Mouse (Mus musculus) liver, postnatal 0 days (tissue): ENCODE measurements around the gene Timp4. TPM values are rescaled to one million over a fixed set of nuclear protein-coding genes. Genes with fewer than 3 reads are reported as not detected.

Experiments
- ATAC-seq: fragments of 200-750 bp; cut with Nextera tagmentation; 2 replicates; pipeline ENCODE4 v1.8.0; 2017; ENCODE audit warnings: mild to moderate bottlenecking, moderate library complexity
- DNase-seq: peaks from one replicate; pipeline ENCODE4 v3.0.0-alpha.2; 2016
- H3K27ac ChIP-seq: fragments of 300-500 bp; sonication (generic); 2 replicates; pipeline ENCODE4 v1.5.1; 2014; ENCODE audit warnings: antibody characterized with exemption, moderate library complexity, mild to moderate bottlenecking, low read depth
- H3K27me3 ChIP-seq: fragments of 300-500 bp; sonication (generic); 2 replicates; pipeline ENCODE4 v1.6.1; 2014; ENCODE audit warnings: low read length, control low read depth, mixed read lengths; ENCODE audit not compliant: insufficient read depth
- H3K36me3 ChIP-seq: fragments of 300-500 bp; sonication (generic); replicated peaks from 2 replicates; pipeline ENCODE4 v1.6.1; 2014; ENCODE audit warnings: mild to moderate bottlenecking, control low read depth, low read length, moderate library complexity, mixed read lengths; ENCODE audit not compliant: insufficient read depth
- H3K4me1 ChIP-seq: fragments of 300-500 bp; sonication (generic); 2 replicates; pipeline ENCODE4 v1.6.1; 2014; ENCODE audit warnings: antibody characterized with exemption, mild to moderate bottlenecking, control low read depth; ENCODE audit not compliant: insufficient read depth
- H3K4me2 ChIP-seq: fragments of 300-500 bp; sonication (generic); 2 replicates; pipeline ENCODE4 v1.6.1; 2014; ENCODE audit warnings: low read depth, mild to moderate bottlenecking, low read length, moderate library complexity, mixed read lengths
- H3K4me3 ChIP-seq: fragments of 300-500 bp; sonication (generic); 2 replicates; pipeline ENCODE4 v1.5.1; 2014; ENCODE audit warnings: low read depth, low read length
- H3K9ac ChIP-seq: fragments of 300-500 bp; sonication (generic); replicated peaks from 2 replicates; pipeline ENCODE4 v1.6.1; 2014; ENCODE audit warnings: mild to moderate bottlenecking, moderate library complexity
- H3K9me3 ChIP-seq: fragments of 300-500 bp; sonication (generic); 2 replicates; pipeline ENCODE4 v1.6.1; 2016; ENCODE audit warnings: mild to moderate bottlenecking, control low read depth, low read length, mixed read lengths
- CTCF ChIP-seq: sonication (generic); IDR thresholded peaks from 2 replicates; pipeline ENCODE4 v1.5.1; 2016; ENCODE audit warnings: antibody characterized with exemption, low read depth
- EP300 ChIP-seq: IDR thresholded peaks from 2 replicates; pipeline ENCODE4 v1.6.1; 2016; ENCODE audit warnings: antibody characterized with exemption, low read depth, mild to moderate bottlenecking
- WGBS: fragments of 180-500 bp; shearing (Covaris S2); extraction: QIAGEN DNeasy Blood & Tissue Kit; methylation state at CpG from one replicate; pipeline ENCODE4 v1.1.7; 2014; ENCODE audit not compliant: insufficient replicate concordance; 5-methylcytosine and 5-hydroxymethylcytosine counted together
- polyA plus RNA-seq: library from polyadenylated mRNA; unstranded; fragments of >200 nt; fragmentation: Nextera tagmentation; extraction: Ambion mirVana; gene quantifications from 2 replicates; pipeline ENCODE4 v1.2.1, GENCODE M21; 2015

Gene Timp4
- polyA plus RNA-seq, 1 experiment from 2014 or later, result not detected

GRCm38 (mm10) chr6:115266791-115267190 lies 14.8 kb upstream of the Timp4 start:
- Histone ChIP-seq H3K4me2 (no peak overlapping the region), H3K9me3 (no peaks in the 10 kb centered on the region), H3K27ac (no peak overlapping the region), H3K9ac (no peak overlapping the region), H3K36me3 (no peaks in the 10 kb centered on the region), H3K27me3 (no peaks in the 10 kb centered on the region), H3K4me3 (no peak overlapping the region), H3K4me1 (no peaks in the 10 kb centered on the region)
- ATAC-seq (no peak), DNase-seq (no peak)
- no peak for TF ChIP-seq EP300
- TF ChIP-seq CTCF, result no peak
- WGBS, result 68% methylated on average over 5 of the region's 5 CpGs

- Histone ChIP-seq H3K9me3 (no peaks in the 10 kb centered on the region), H3K4me1 (no peaks in the 10 kb centered on the region), H3K36me3 (no peaks in the 10 kb centered on the region), H3K27me3 (no peaks in the 10 kb centered on the region), H3K9ac (no peak overlapping the region), H3K27ac (no peak overlapping the region), H3K4me3 (no peak overlapping the region), H3K4me2 (no peak overlapping the region)
- TF ChIP-seq EP300 (no peak), CTCF (no peak)
- ATAC-seq (no peak), DNase-seq (no peak)
- 72% methylated on average over 3 of the region's 3 CpGs for WGBS
Measured at GRCm38 (mm10) chr6:115260507-115260906, 8.5 kb upstream of the Timp4 start.

DNA sequence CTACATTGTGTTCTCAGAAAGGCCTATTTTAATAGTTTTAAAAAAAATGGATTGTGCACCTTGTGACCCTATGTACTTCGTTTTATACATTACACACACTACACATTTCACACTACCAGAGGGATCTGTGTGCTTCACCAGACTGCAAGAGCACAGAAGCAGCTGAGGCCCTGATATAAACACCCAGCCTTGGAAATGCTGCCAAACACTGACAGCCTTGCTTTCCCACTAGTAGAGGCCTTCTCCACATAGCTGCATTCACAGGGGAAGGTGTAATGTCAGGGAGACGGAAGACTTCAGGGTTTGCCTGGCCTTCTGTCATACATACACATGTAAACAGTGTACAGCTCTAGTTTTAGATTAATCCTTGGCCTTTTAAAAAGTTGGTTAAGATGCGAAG lies 3.2 kb upstream of the Timp4 start:
- Histone ChIP-seq H3K9me3 (no peaks in the 10 kb centered on the region), H3K27ac (no peak overlapping the region), H3K27me3 (no peaks in the 10 kb centered on the region), H3K9ac (no peak overlapping the region), H3K4me1 (peaks cover 6% of the 10 kb centered on the region), H3K4me2 (no peak overlapping the region), H3K4me3 (no peak overlapping the region), H3K36me3 (no peaks in the 10 kb centered on the region)
- no peak for TF ChIP-seq EP300
- no peak for TF ChIP-seq CTCF
- ATAC-seq (no peak), DNase-seq (no peak)
- 68% methylated on average over 3 of the region's 3 CpGs for WGBS

GRCm38 (mm10) chr6:115251531-115251985 lies 447 bp downstream of the Timp4 start:
- TF ChIP-seq EP300, result no peak
- no peak for TF ChIP-seq CTCF
- H3K9ac ChIP-seq, result no peak overlapping the region
- DNase-seq (peak; percentile 30), ATAC-seq (peak; percentile 12; the same call in 1 of the 2 replicates)
- H3K9me3 ChIP-seq, result no peaks in the 10 kb centered on the region
- no peak overlapping the region for H3K27ac ChIP-seq
- 16% methylated on average over 13 of the region's 13 CpGs for WGBS
- H3K36me3 ChIP-seq, result no peaks in the 10 kb centered on the region
- 0 out of 2 replicates have a peak, but pooled peaks cover 4% of the 10 kb centered on the region for H3K27me3 ChIP-seq
- no peak overlapping the region for H3K4me3 ChIP-seq
- peaks cover 6% of the 10 kb centered on the region for H3K4me1 ChIP-seq
- peak overlapping the region; percentile 50 for H3K4me2 ChIP-seq

- TF ChIP-seq CTCF, result no peak
- TF ChIP-seq EP300, result no peak
- Histone ChIP-seq H3K9me3 (no peaks in the 10 kb centered on the region), H3K27me3 (0 out of 2 replicates have a peak, but pooled peaks cover 4% of the 10 kb centered on the region), H3K4me1 (no peaks in the 10 kb centered on the region), H3K36me3 (no peaks in the 10 kb centered on the region), H3K4me3 (no peak overlapping the region), H3K27ac (no peak overlapping the region), H3K4me2 (no peak overlapping the region), H3K9ac (no peak overlapping the region)
- DNase-seq (no peak), ATAC-seq (no peak)
- WGBS, result 67% methylated on average over 3 of the region's 3 CpGs
Measured at GRCm38 (mm10) chr6:115245500-115246058, 6.4 kb downstream of the Timp4 start.

DNA sequence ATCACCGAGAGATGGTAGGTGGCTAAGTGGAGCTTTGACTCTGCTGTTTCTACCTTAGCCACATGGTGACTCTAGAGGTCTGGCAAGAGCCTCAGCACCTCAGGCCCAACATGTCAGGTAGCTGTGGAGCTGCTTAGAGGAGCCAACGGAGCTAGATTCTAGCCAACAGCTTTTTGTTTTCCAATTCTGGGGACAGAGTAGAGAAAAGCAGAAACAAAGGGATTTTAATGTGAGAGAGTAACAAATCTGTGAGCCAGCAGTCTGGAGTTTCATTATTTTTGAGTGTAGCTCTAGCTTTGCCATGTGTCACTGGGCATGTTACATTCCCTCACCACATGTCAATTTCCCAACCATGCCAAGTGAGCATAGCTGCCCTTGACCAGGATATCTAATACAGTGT lies 7.8 kb downstream of the Timp4 start:
- Histone ChIP-seq H3K27ac (no peak overlapping the region), H3K4me1 (no peaks in the 10 kb centered on the region), H3K9ac (no peak overlapping the region), H3K4me2 (no peak overlapping the region), H3K9me3 (no peaks in the 10 kb centered on the region), H3K27me3 (0 out of 2 replicates have a peak, but pooled peaks cover 4% of the 10 kb centered on the region), H3K4me3 (no peak overlapping the region), H3K36me3 (no peaks in the 10 kb centered on the region)
- TF ChIP-seq CTCF (0 out of 2 replicates have a peak, but pooled peaks have one; percentile 7), EP300 (no peak)
- WGBS, result 59% methylated on average over 2 of the region's 2 CpGs
- DNase-seq, result no peak
- ATAC-seq, result no peak
